ENCODE assay signal across 8 mouse cellular contexts in genomic region chr2:152942898-152943515, GRCm38 (mm10). TPM values are rescaled to one million over a fixed set of nuclear protein-coding genes. Genes with fewer than 3 reads are reported as not detected.
DNase-seq lines count a peak whose midpoint lies in the region; ATAC-seq and TF ChIP-seq lines count a peak whose summit lies in the region.

No protein-coding gene starts in this region.

- H3K36me3 ChIP-seq in kidney, adult 2 months (ENCODE audit: control insufficient read depth, insufficient read depth, low read length) = no peaks in the 10 kb centered on the region
- no peaks in the 10 kb centered on the region for H3K36me3 ChIP-seq in hindbrain, embryonic 11.5 days (ENCODE audit: control insufficient read depth, insufficient read depth, low read length)
- no peaks in the 10 kb centered on the region for H3K36me3 ChIP-seq in midbrain, embryonic 16.5 days (ENCODE audit: control insufficient read depth, insufficient read depth, low read length)

- H3K9me3 ChIP-seq in hindbrain, embryonic 11.5 days (ENCODE audit: control insufficient read depth, low read length) = no peaks in the 10 kb centered on the region
- no peaks in the 10 kb centered on the region for H3K9me3 ChIP-seq in midbrain, embryonic 16.5 days (replicated peaks; ENCODE audit: control insufficient read depth, low read length, poor library complexity, severe bottlenecking)

- no peaks in the 10 kb centered on the region for H3K27me3 ChIP-seq in kidney, adult 2 months (replicated peaks; ENCODE audit: control insufficient read depth, insufficient read depth, low read length)
- peaks cover 38% of the 10 kb centered on the region for H3K27me3 ChIP-seq in hindbrain, embryonic 11.5 days (ENCODE audit: control insufficient read depth, insufficient read depth, low read length)
- peaks cover 39% of the 10 kb centered on the region for H3K27me3 ChIP-seq in midbrain, embryonic 16.5 days (ENCODE audit: control insufficient read depth, insufficient read depth, low read depth, low read length)

- no peak overlapping the region for H3K27ac ChIP-seq in kidney, adult 2 months (ENCODE audit: insufficient read depth, low read depth, low read length)
- H3K27ac ChIP-seq in hindbrain, embryonic 11.5 days (ENCODE audit: low read depth, low read length) = no peak overlapping the region
- no peak overlapping the region for H3K27ac ChIP-seq in midbrain, embryonic 16.5 days (ENCODE audit: low read length)

- H3K4me1 ChIP-seq in kidney, adult 2 months (ENCODE audit: control insufficient read depth, insufficient read depth, low read length) = no peaks in the 10 kb centered on the region
- H3K4me1 ChIP-seq in hindbrain, embryonic 11.5 days (replicated peaks; ENCODE audit: control insufficient read depth, insufficient read depth, low read length) = peaks cover 7% of the 10 kb centered on the region; the same call in 1 of the 2 replicates
- H3K4me1 ChIP-seq in midbrain, embryonic 16.5 days (ENCODE audit: control insufficient read depth, insufficient read depth, low read length) = peaks cover 12% of the 10 kb centered on the region

- peak overlapping the region; percentile 47 for H3K9ac ChIP-seq in hindbrain, embryonic 11.5 days (ENCODE audit: low read depth, low read length)
- peak overlapping the region; percentile 62 for H3K9ac ChIP-seq in midbrain, embryonic 16.5 days (ENCODE audit: low read depth, low read length)

- peak overlapping the region; percentile 96 for H3K4me2 ChIP-seq in hindbrain, embryonic 11.5 days (replicated peaks; ENCODE audit: low read depth, low read length)
- H3K4me2 ChIP-seq in midbrain, embryonic 16.5 days (ENCODE audit: low read length) = peak overlapping the region; percentile 98

- TF ChIP-seq POLR2A in kidney, adult 2 months (IDR thresholded peaks at IDR 0.05; ENCODE audit: low read depth, low read length) = no peak

- intact Hi-C loops in left cerebral cortex, postnatal 10 days (cut with DNase I) = no loop called here
- intact Hi-C loops in gastrocnemius, postnatal 36 days (cut with DNase I) = no loop called here

- TF ChIP-seq CTCF in kidney, adult 2 months (conservative IDR thresholded peaks at IDR 0.05; ENCODE audit: insufficient read depth, insufficient read length, low read depth, low read length) = no peak

- ATAC-seq in common myeloid progenitor, adult 5-6 weeks (replicated peaks; ENCODE audit: low read depth, poor library complexity, severe bottlenecking) = 0 out of 2 replicates have a peak, but pooled peaks have one; percentile 21
- ATAC-seq in hindbrain, embryonic 11.5 days (ENCODE audit: low FRiP score) = 0 out of 2 replicates have a peak, but pooled peaks have one; percentile 19
- peak; percentile 22; the same call in 1 of the 2 replicates for ATAC-seq in midbrain, embryonic 16.5 days

- 0 out of 2 replicates have a peak overlapping the region, but pooled peaks have one; percentile 7 for H3K4me3 ChIP-seq in kidney, adult 2 months (ENCODE audit: insufficient read depth, low read depth, low read length)
- H3K4me3 ChIP-seq in hindbrain, embryonic 11.5 days (ENCODE audit: low read depth, low read length) = peak overlapping the region; percentile 41
- H3K4me3 ChIP-seq in midbrain, embryonic 16.5 days (ENCODE audit: low read depth, low read length) = peak overlapping the region; percentile 44

- DNase-seq in kidney, adult 2 months = no peak
- DNase-seq in kidney, adult 18-20 months = no peak
- DNase-seq in hindbrain, embryonic 11.5 days (ENCODE audit: low spot score) = peak; percentile 48
- DNase-seq in left cerebral cortex, postnatal 10 days (ENCODE audit: extremely low spot score in 1 of 2, low spot score in 2 of 2) = no peak
- no peak for DNase-seq in gastrocnemius, postnatal 36 days
- DNase-seq in frontal cortex, postnatal 25 days (ENCODE audit: low spot score in 2 of 2) = no peak

- 3% methylated on average over 65 of the region's 65 CpGs for WGBS in kidney, adult 2 months
- under 1% methylated on average over 55 of the region's 65 CpGs for WGBS in hindbrain, embryonic 11.5 days
- under 1% methylated on average over 57 of the region's 65 CpGs for WGBS in midbrain, embryonic 16.5 days

RNA-seq across cellular contexts. Expression of gene Dusp15, which starts 8.5 kb away (rescaled TPM):
- 12.3 and 20.6 TPM in 2 replicates for polyA plus RNA-seq in kidney, adult 2 months (2012; rRNA removed)
- total RNA-seq in common myeloid progenitor, adult 5-6 weeks (2017) = not detected in 2 replicates
- 1.4 and 2.3 TPM in 2 replicates for polyA plus RNA-seq in hindbrain, embryonic 11.5 days (2014; fragmentation: Nextera tagmentation; extraction: Ambion mirVana)
- 10.6 and 13.7 TPM in 2 replicates for polyA plus RNA-seq in midbrain, embryonic 16.5 days (2015; fragmentation: Nextera tagmentation; extraction: Ambion mirVana)
- total RNA-seq in left cerebral cortex, postnatal 10 days (2021) = 10 to 100 TPM; 20.1 to 23.6 TPM
- 1 to 10 TPM in 1 of 2 experiments, under 1 TPM in 1; 0.20 to 1.1 TPM for total RNA-seq in gastrocnemius, postnatal 36 days (2021)

RNA-seq across cellular contexts. Expression of gene Foxs1, which starts 10.0 kb away (rescaled TPM):
- 6.4 and 7.3 TPM in 2 replicates for polyA plus RNA-seq in kidney, adult 2 months (2012; rRNA removed)
- total RNA-seq in common myeloid progenitor, adult 5-6 weeks (2017) = not detected in 2 replicates
- 1.7 and 1.9 TPM in 2 replicates for polyA plus RNA-seq in hindbrain, embryonic 11.5 days (2014; fragmentation: Nextera tagmentation; extraction: Ambion mirVana)
- polyA plus RNA-seq in midbrain, embryonic 16.5 days (2015; fragmentation: Nextera tagmentation; extraction: Ambion mirVana) = 4.0 and 4.3 TPM in 2 replicates
- total RNA-seq in left cerebral cortex, postnatal 10 days (2021) = 1 to 10 TPM; 1.0 to 1.7 TPM
- total RNA-seq in gastrocnemius, postnatal 36 days (2021) = 1 to 10 TPM; 1.5 to 2.2 TPM

RNA-seq across cellular contexts. Expression of gene Ttll9, which starts 19.3 kb away (rescaled TPM):
- 0.46 and 1.0 TPM in 2 replicates for polyA plus RNA-seq in kidney, adult 2 months (2012; rRNA removed)
- 0.50 and 1.6 TPM in 2 replicates for total RNA-seq in common myeloid progenitor, adult 5-6 weeks (2017)
- 1.4 and 1.7 TPM in 2 replicates for polyA plus RNA-seq in hindbrain, embryonic 11.5 days (2014; fragmentation: Nextera tagmentation; extraction: Ambion mirVana)
- polyA plus RNA-seq in midbrain, embryonic 16.5 days (2015; fragmentation: Nextera tagmentation; extraction: Ambion mirVana) = 6.8 and 9.2 TPM in 2 replicates
- 1 to 10 TPM; 3.9 to 4.6 TPM for total RNA-seq in left cerebral cortex, postnatal 10 days (2021)
- not detected for total RNA-seq in gastrocnemius, postnatal 36 days (2021)

RNA-seq across cellular contexts. Expression of gene Mylk2, which starts 31.9 kb away (rescaled TPM):
- 0.07 and 1.1 TPM in 2 replicates for polyA plus RNA-seq in kidney, adult 2 months (2012; rRNA removed)
- total RNA-seq in common myeloid progenitor, adult 5-6 weeks (2017) = not detected in 2 replicates
- not detected in 2 replicates for polyA plus RNA-seq in hindbrain, embryonic 11.5 days (2014; fragmentation: Nextera tagmentation; extraction: Ambion mirVana)
- polyA plus RNA-seq in midbrain, embryonic 16.5 days (2015; fragmentation: Nextera tagmentation; extraction: Ambion mirVana) = 0.14 TPM in 1 of 2 replicates, not detected in the other
- not detected for total RNA-seq in left cerebral cortex, postnatal 10 days (2021)
- total RNA-seq in gastrocnemius, postnatal 36 days (2021) = 100 to 1,000 TPM; 443 to 553 TPM

Comparison
In these comparisons a context has a peak if more than half of its experiments do, and no peak if none do; other contexts are left out.
1. RNA of gene Dusp15, which starts 8.5 kb away (total RNA-seq): 20.1 to 23.6 TPM in left cerebral cortex, postnatal 10 days; 0.20 to 1.1 TPM in gastrocnemius, postnatal 36 days and not detected in common myeloid progenitor, adult 5-6 weeks; every median in the first group is over 4 times any median in the second.
2. Peak in every context shown above with its lines, with median percentiles within 50 percentile points of each other: H3K4me3 ChIP-seq and ATAC-seq.